Mouse (Mus musculus) erythroblast, embryonic 14.5 days (primary cell): ENCODE measurements at regions not wholly inside any gene's neighbourhood (a gene's known extent, or its start where the extent isn't known, plus 50 kb on each side); places are given as distances from the start of the nearest gene placed in this dataset.

Experiments used
- GATA1 ChIP-seq: IDR thresholded peaks from 2 replicates; pipeline ENCODE4 v1.6.1; 2012; ENCODE audit warnings: low read length, inconsistent platforms, mixed read lengths
- TAL1 ChIP-seq: IDR thresholded peaks from 3 replicates; pipeline ENCODE4 v1.6.1; 2012; ENCODE audit warnings: low read length, inconsistent platforms, mixed read lengths

- no peak for TF ChIP-seq TAL1
- TF ChIP-seq GATA1, result no peak
These were observed 112.8 kb upstream of the Trib2 start for GRCm38 (mm10) chr12:15929541-15929940.
